Mouse (Mus musculus): ENCODE data around the gene Bzw2. TPM values are rescaled to one million over a fixed set of nuclear protein-coding genes. Genes with fewer than 3 reads are reported as not detected.
A peak's percentile ranks its signal among the peaks of the same experiment; 100 is the strongest.

The Bzw2 gene
- polyA plus RNA-seq, 1 experiment, result 98.0 TPM

GRCm38 (mm10) chr12:36046196-36046595 is 111.7 kb downstream of the Bzw2 start:
- TF ChIP-seq POLR2A (IDR thresholded peaks at IDR 0.05; ENCODE audit: low read depth, low read length) (no peak), CTCF (IDR thresholded peaks at IDR 0.05; ENCODE audit: borderline replicate concordance, insufficient read depth, low read length) (no peak)
- H3K27ac ChIP-seq (ENCODE audit: insufficient read depth, low read length), result no peak overlapping the region
- H3K4me1 ChIP-seq (ENCODE audit: control insufficient read depth, insufficient read depth, low read length), result peaks cover 5% of the 10 kb centered on the region; the same call in 1 of the 2 replicates
- no peak overlapping the region for H3K4me3 ChIP-seq (ENCODE audit: insufficient read depth, low read length)

GRCm38 (mm10) chr12:36044691-36045090 is 113.2 kb downstream of the Bzw2 start:
- no peak for TF ChIP-seq POLR2A (IDR thresholded peaks at IDR 0.05; ENCODE audit: low read depth, low read length)
- TF ChIP-seq CTCF (IDR thresholded peaks at IDR 0.05; ENCODE audit: borderline replicate concordance, insufficient read depth, low read length), result no peak
- Histone ChIP-seq H3K27ac (ENCODE audit: insufficient read depth, low read length) (no peak overlapping the region), H3K4me3 (ENCODE audit: insufficient read depth, low read length) (no peak overlapping the region), H3K4me1 (ENCODE audit: control insufficient read depth, insufficient read depth, low read length) (peaks cover 5% of the 10 kb centered on the region; the same call in 1 of the 2 replicates)

GRCm38 (mm10) chr12:36042348-36042778 is 115.5 kb downstream of the Bzw2 start, which contains the start of gene Tspan13:
Tspan13 (minus strand) TSS chr12:36042500.
- peak within 1 kb of the TSS; percentile 64 for H3K4me3 ChIP-seq (ENCODE audit: insufficient read depth, low read length)
- H3K27ac ChIP-seq (ENCODE audit: insufficient read depth, low read length), result no peak within 1 kb of the TSS
- no peak for TF ChIP-seq POLR2A (IDR thresholded peaks at IDR 0.05; ENCODE audit: low read depth, low read length)
- TF ChIP-seq CTCF (IDR thresholded peaks at IDR 0.05; ENCODE audit: borderline replicate concordance, insufficient read depth, low read length), result no peak
- H3K4me1 ChIP-seq (ENCODE audit: control insufficient read depth, insufficient read depth, low read length), result peaks cover 5% of the 10 kb centered on the region; the same call in 1 of the 2 replicates

Other genes with a start within 250 kb of the Bzw2 start
- gene Agr3, start 232.5 kb downstream of the Bzw2 start, polyA plus RNA-seq (2011; ENCODE audit: insufficient read length, low read depth, missing spikeins), result not detected in 2 replicates
- gene Agr2, start 165.2 kb downstream of the Bzw2 start, polyA plus RNA-seq (2011; ENCODE audit: insufficient read length, low read depth, missing spikeins), result not detected in 2 replicates
- gene Tspan13, start 115.6 kb downstream of the Bzw2 start, polyA plus RNA-seq (2011; ENCODE audit: insufficient read length, low read depth, missing spikeins), result 3.2 and 5.6 TPM in 2 replicates
- gene Ankmy2, start 966 bp downstream of the Bzw2 start, polyA plus RNA-seq (2011; ENCODE audit: insufficient read length, low read depth, missing spikeins), result 24.3 and 33.3 TPM in 2 replicates
- gene Lrrc72, start 95.3 kb upstream of the Bzw2 start, polyA plus RNA-seq (2011; ENCODE audit: insufficient read length, low read depth, missing spikeins), result not detected in 2 replicates
- 1.1 and 2.4 TPM in 2 replicates for gene Sostdc1, start 156.1 kb upstream of the Bzw2 start, polyA plus RNA-seq (2011; ENCODE audit: insufficient read length, low read depth, missing spikeins)
- gene Ispd, start 223.4 kb upstream of the Bzw2 start, polyA plus RNA-seq (2011; ENCODE audit: insufficient read length, low read depth, missing spikeins), result 2.0 and 2.8 TPM in 2 replicates
- gene D630036H23Rik, start 224.1 kb upstream of the Bzw2 start, polyA plus RNA-seq (2011; ENCODE audit: insufficient read length, low read depth, missing spikeins), result not detected in 2 replicates

Data from embryonic fibroblast, embryonic 13.5 days (primary cell).